Mouse (Mus musculus) liver, adult 2 months (tissue): ENCODE measurements around the gene Pnp.

ENCODE experiments used
- CTCF ChIP-seq: fragments of 200-500 bp; IDR thresholded peaks from 2 replicates; pipeline ENCODE4 v1.5.1; 2011; ENCODE audit warnings: low read depth, low read length, control low read depth
- POLR2A ChIP-seq: fragments of 200-500 bp; IDR thresholded peaks from 2 replicates; pipeline ENCODE4 v1.6.1; 2011; ENCODE audit warnings: low read length, control low read depth; ENCODE audit not compliant: insufficient read depth; ENCODE audit errors: extremely low read depth

DNA sequence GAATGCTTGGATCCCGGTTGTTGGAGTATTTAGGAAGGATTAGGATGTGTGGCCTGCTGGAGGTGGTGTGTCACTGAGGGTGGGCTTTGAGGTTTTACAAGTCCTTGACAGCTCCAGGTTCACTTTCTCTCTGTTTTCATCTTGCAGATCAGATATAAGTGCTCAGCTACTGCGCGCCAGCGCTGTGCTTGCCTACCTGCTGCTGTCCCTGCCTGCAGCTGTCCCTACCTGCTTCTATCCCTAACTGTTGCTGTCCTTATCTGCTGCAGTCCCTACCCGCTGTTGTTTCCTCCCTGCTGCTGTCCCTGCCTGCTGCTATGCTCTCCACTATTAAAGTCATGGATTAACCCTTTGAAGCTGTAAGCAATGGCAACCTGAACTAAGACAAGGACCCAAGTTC is 44.1 kb downstream of the Pnp start:
- TF ChIP-seq CTCF (no peak), POLR2A (no peak)
